Mouse (Mus musculus) stomach, embryonic 14.5 days (tissue): ENCODE measurements around the gene Olfr1428. TPM values are rescaled to one million over a fixed set of nuclear protein-coding genes. Genes with fewer than 3 reads are reported as not detected.
"Not testable (repeated sequence)": the region's sequence is repeated elsewhere in the genome, so short reads cannot be mapped to it uniquely, and the experiment has no call there.

Source experiments
- ATAC-seq: fragments of 200-750 bp; cut with Nextera tagmentation; 2 replicates; pipeline ENCODE4 v1.8.0; 2017; ENCODE audit warnings: low read depth, moderate TSS enrichment; ENCODE audit not compliant: insufficient number of reproducible peaks, insufficient read depth, low FRiP score
- H3K27ac ChIP-seq: fragments of 300-500 bp; sonication (generic); 2 replicates; pipeline ENCODE4 v1.5.1; 2014; ENCODE audit warnings: mild to moderate bottlenecking, low read length, moderate library complexity, mixed read lengths
- H3K27me3 ChIP-seq: fragments of 300-500 bp; sonication (generic); 2 replicates; pipeline ENCODE4 v1.6.1; 2014; ENCODE audit warnings: low read length, control low read depth, mixed read lengths; ENCODE audit not compliant: control insufficient read depth, insufficient read depth
- H3K36me3 ChIP-seq: fragments of 300-500 bp; sonication (generic); 2 replicates; pipeline ENCODE4 v1.6.1; 2014; ENCODE audit warnings: mild to moderate bottlenecking, control low read depth, low read length, moderate library complexity, mixed read lengths; ENCODE audit not compliant: control insufficient read depth, insufficient read depth
- H3K4me1 ChIP-seq: fragments of 300-500 bp; sonication (generic); 2 replicates; pipeline ENCODE4 v1.6.1; 2014; ENCODE audit warnings: low read length, control low read depth, mixed read lengths; ENCODE audit not compliant: control insufficient read depth, insufficient read depth
- H3K4me2 ChIP-seq: fragments of 300-500 bp; sonication (generic); replicated peaks from 2 replicates; pipeline ENCODE4 v1.6.1; 2014; ENCODE audit warnings: low read depth, low read length, control low read depth
- H3K4me3 ChIP-seq: fragments of 300-500 bp; sonication (generic); 2 replicates; pipeline ENCODE4 v1.5.1; 2014; ENCODE audit warnings: low read depth, low read length, control low read depth
- H3K9ac ChIP-seq: fragments of 300-500 bp; sonication (generic); replicated peaks from 2 replicates; pipeline ENCODE4 v1.6.1; 2014; ENCODE audit warnings: low read depth, mild to moderate bottlenecking, control low read depth, low read length, moderate library complexity, mixed read lengths
- H3K9me3 ChIP-seq: fragments of 300-500 bp; sonication (generic); 2 replicates; pipeline ENCODE4 v1.6.1; 2016; ENCODE audit warnings: low read depth, low read length, control low read depth; ENCODE audit not compliant: control insufficient read depth
- WGBS: fragments of 180-500 bp; shearing (Covaris S2); extraction: QIAGEN DNeasy Blood & Tissue Kit; methylation state at CpG from one replicate; pipeline ENCODE4 v1.1.7; 2014; 5-methylcytosine and 5-hydroxymethylcytosine counted together
- polyA plus RNA-seq: library from polyadenylated mRNA; unstranded; fragments of >200 nt; fragmentation: Nextera tagmentation; extraction: Ambion mirVana; gene quantifications from 2 replicates; pipeline ENCODE4 v1.2.1, GENCODE M21; 2014

Olfr1428 gene
- polyA plus RNA-seq, 1 experiment from 2014 or later = not detected

DNA sequence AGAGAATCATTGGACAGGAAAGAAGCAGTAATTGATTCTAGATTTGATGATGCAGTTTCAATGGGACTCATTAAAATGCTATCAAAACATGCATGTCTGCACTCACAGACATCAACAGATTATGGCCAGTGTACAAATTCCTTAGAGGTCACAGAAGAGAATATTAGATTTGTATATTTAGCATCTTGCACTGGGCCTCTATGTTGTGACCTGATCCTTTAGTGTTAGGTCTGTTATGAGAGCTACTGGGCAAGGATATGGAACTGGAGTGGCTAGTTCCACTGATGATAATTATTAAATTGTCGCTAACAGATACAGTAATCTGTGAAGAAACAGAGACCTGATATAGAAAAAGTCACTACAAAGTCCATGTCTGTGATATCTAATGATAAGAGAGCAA is 23.8 kb downstream of the Olfr1428 start, which contains the start of gene Olfr1426:
Olfr1426 (minus strand) TSS at position 101 of the 400 bp plus-strand sequence.
- ATAC-seq = no peak
- Histone ChIP-seq H3K27me3 (no peaks in the 10 kb centered on the region), H3K4me1 (no peaks in the 10 kb centered on the region), H3K36me3 (no peaks in the 10 kb centered on the region), H3K9ac (no peak within 1 kb of the TSS), H3K27ac (no peak within 1 kb of the TSS), H3K9me3 (no peaks in the 10 kb centered on the region), H3K4me2 (no peak within 1 kb of the TSS), H3K4me3 (no peak within 1 kb of the TSS)
- WGBS = 74% methylated on average over 1 of the region's 1 CpGs

DNA sequence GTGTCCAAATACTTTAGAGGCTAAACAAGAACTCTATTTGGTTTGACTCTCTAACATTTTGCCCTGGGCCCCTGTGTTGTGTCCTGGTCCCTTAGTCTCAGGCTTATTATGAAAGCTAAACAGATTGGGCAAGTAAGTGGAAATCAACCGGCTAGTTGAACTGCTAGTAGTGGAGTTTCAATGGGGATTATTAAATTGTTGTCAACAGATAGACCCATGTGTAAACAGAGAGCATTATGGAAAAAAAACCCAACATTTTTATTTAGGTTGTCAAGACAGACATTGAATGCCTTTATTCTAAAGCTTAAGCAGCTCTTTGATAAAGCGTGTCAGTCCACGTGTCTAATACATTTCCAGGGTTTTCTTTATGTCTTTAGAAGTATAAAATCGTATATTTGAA is 38.1 kb downstream of the Olfr1428 start, which contains the start of gene Olfr1425:
Olfr1425 (minus strand) TSS at position 101 of the 400 bp plus-strand sequence.
- H3K4me3 ChIP-seq, H3K9me3 ChIP-seq, H3K4me2 ChIP-seq, H3K36me3 ChIP-seq, H3K27ac ChIP-seq, H3K9ac ChIP-seq, H3K4me1 ChIP-seq, H3K27me3 ChIP-seq, ATAC-seq: not testable (repeated sequence)
- 75% methylated on average over 4 of the region's 4 CpGs for WGBS

DNA sequence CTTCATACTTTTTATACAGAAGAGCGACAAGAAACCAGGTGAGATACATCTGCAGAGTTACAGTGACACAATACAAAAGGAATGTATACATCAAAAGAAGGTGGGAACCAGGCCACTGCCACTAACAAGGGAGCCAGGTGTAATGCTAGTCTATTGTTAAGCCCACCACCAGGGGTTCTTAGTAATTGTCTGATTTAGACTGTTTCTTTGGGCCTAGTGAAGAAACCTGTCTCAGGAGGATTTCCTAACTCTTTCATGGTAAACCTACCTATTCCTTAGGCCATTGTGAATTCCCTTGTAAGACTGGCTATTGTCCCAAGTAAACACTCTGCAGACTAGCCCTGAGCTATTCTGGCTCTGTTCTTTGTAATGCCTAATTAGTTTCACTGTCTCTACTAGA is 46.2 kb downstream of the Olfr1428 start:
- H3K27me3 ChIP-seq, H3K4me2 ChIP-seq, H3K9ac ChIP-seq, H3K9me3 ChIP-seq, H3K4me3 ChIP-seq, H3K36me3 ChIP-seq, ATAC-seq, H3K27ac ChIP-seq, H3K4me1 ChIP-seq: not testable (repeated sequence)
- WGBS = 71% methylated on average over 1 of the region's 1 CpGs

DNA sequence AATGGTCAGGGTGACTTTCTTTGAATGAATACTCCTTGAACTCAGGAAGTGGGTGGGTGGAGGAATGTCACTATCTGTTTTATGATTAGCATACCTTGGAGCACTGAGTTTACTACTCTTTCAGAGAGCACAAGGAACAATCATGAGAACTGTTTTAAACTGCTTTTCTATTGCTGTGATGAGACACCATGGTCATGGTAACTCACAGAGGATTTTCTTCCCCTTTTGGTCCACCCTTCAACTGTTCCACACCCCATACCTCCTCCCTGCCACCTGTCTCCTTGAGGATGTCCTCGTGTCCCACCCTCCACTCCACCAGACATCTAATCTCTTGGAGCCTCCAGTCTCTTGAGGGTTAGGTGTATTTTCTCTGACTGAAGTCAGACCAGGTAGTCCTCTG is 47.9 kb downstream of the Olfr1428 start:
- ATAC-seq, H3K36me3 ChIP-seq, H3K9me3 ChIP-seq, H3K4me2 ChIP-seq, H3K9ac ChIP-seq, H3K27ac ChIP-seq, H3K4me1 ChIP-seq, H3K4me3 ChIP-seq, H3K27me3 ChIP-seq: not testable (repeated sequence)
- WGBS = 68% methylated on average over 1 of the region's 1 CpGs

DNA sequence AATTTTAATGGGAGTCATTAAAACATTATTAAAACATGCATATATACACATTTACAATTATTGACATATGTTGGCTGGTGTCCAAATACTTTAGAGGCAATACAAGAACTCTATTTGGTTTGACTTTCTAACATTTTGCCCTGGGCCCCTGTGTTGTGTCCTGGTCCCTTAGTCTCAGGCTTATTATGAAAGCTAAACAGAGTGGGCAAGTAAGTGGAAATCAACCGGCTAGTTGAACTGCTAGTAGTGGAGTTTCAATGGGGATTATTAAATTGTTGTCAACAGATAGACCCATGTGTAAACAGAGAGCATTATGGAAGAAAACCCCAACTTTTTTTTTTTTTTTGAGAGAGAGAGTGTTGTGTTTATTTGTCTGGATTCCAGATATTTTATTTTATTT is 53.1 kb downstream of the Olfr1428 start, which contains the start of gene Olfr1424:
Olfr1424 (minus strand) TSS at position 101 of the 400 bp plus-strand sequence.
- not testable (repeated sequence) for H3K9me3 ChIP-seq, H3K27me3 ChIP-seq, H3K9ac ChIP-seq, H3K4me1 ChIP-seq, H3K4me3 ChIP-seq, H3K27ac ChIP-seq, H3K36me3 ChIP-seq, H3K4me2 ChIP-seq, ATAC-seq
- WGBS = 86% methylated on average over 1 of the region's 1 CpGs

Other genes with a start within 250 kb of the Olfr1428 start
- gene Olfr1419, start 240.8 kb downstream of the Olfr1428 start, polyA plus RNA-seq = not detected in 2 replicates
- gene Olfr1420, start 229.3 kb downstream of the Olfr1428 start, polyA plus RNA-seq = 0.27 TPM in 1 of 2 replicates, not detected in the other
- gene Patl1, start 203.5 kb downstream of the Olfr1428 start, polyA plus RNA-seq = 20.7 and 24.3 TPM in 2 replicates
- 10.9 and 11.2 TPM in 2 replicates for gene Osbp, start 150.0 kb downstream of the Olfr1428 start, polyA plus RNA-seq
- not detected in 2 replicates for gene Olfr1423, start 74.6 kb downstream of the Olfr1428 start, polyA plus RNA-seq
- not detected in 2 replicates for gene Olfr1424, start 53.2 kb downstream of the Olfr1428 start, polyA plus RNA-seq
- gene Olfr1425, start 38.2 kb downstream of the Olfr1428 start, polyA plus RNA-seq = not detected in 2 replicates
- not detected in 2 replicates for gene Olfr1426, start 23.9 kb downstream of the Olfr1428 start, polyA plus RNA-seq
- not detected in 2 replicates for gene Olfr1427, start 12.6 kb downstream of the Olfr1428 start, polyA plus RNA-seq
- gene Olfr76, start 7.3 kb upstream of the Olfr1428 start, polyA plus RNA-seq = not detected in 2 replicates
- not detected in 2 replicates for gene Olfr1555-ps1, start 54.2 kb upstream of the Olfr1428 start, polyA plus RNA-seq
- not detected in 2 replicates for gene Olfr1431, start 84.7 kb upstream of the Olfr1428 start, polyA plus RNA-seq
- not detected in 2 replicates for gene Olfr1432, start 116.7 kb upstream of the Olfr1428 start, polyA plus RNA-seq
- not detected in 2 replicates for gene Olfr262, start 125.8 kb upstream of the Olfr1428 start, polyA plus RNA-seq
- gene Olfr235, start 145.1 kb upstream of the Olfr1428 start, polyA plus RNA-seq = not detected in 2 replicates
- not detected in 2 replicates for gene Olfr1434, start 164.0 kb upstream of the Olfr1428 start, polyA plus RNA-seq
- gene Olfr1436, start 183.2 kb upstream of the Olfr1428 start, polyA plus RNA-seq = not detected in 2 replicates
- not detected in 2 replicates for gene Olfr1437, start 209.2 kb upstream of the Olfr1428 start, polyA plus RNA-seq
- not detected in 2 replicates for gene Olfr1438-ps1, start 220.0 kb upstream of the Olfr1428 start, polyA plus RNA-seq